Mouse (Mus musculus) spleen, postnatal 36 days (tissue): ENCODE data around the gene Mab21l1.

Experiments used
- DNase-seq, 2 experiments: peaks; one replicate each; pipeline ENCODE4 v3.0.0; 2022; ENCODE audit warnings: low spot score in 2 of 2, mixed read lengths in 1 of 2

Gene Mab21l1

GRCm38 (mm10) chr3:55778764-55779730 lies 3.3 kb upstream of the Mab21l1 start:
- no peak for DNase-seq

GRCm38 (mm10) chr3:55780120-55781070 lies 1.9 kb upstream of the Mab21l1 start:
- DNase-seq, result no peak

- no peak for DNase-seq
Observed at GRCm38 (mm10) chr3:55781429-55782055, 768 bp upstream of the Mab21l1 start.

- DNase-seq, result no peak
Observed at GRCm38 (mm10) chr3:55782771-55783170, 461 bp downstream of the Mab21l1 start.

- DNase-seq, result no peak
Observed at GRCm38 (mm10) chr3:55783171-55784081, 1.1 kb downstream of the Mab21l1 start.

- DNase-seq, result no peak
Observed at GRCm38 (mm10) chr3:55784101-55784500, 1.8 kb downstream of the Mab21l1 start.

- no peak for DNase-seq
Observed at GRCm38 (mm10) chr3:55785266-55785980, 3.1 kb downstream of the Mab21l1 start.

GRCm38 (mm10) chr3:55785981-55786725 lies 3.8 kb downstream of the Mab21l1 start:
- DNase-seq, result no peak

- no peak for DNase-seq
Observed at GRCm38 (mm10) chr3:55786835-55787486, 4.7 kb downstream of the Mab21l1 start.

- no peak for DNase-seq
Observed at GRCm38 (mm10) chr3:55787487-55788213, 5.3 kb downstream of the Mab21l1 start.

- DNase-seq, result no peak
Observed at GRCm38 (mm10) chr3:55788214-55788586, 5.9 kb downstream of the Mab21l1 start.

- DNase-seq, result no peak
Observed at GRCm38 (mm10) chr3:55788621-55789201, 6.4 kb downstream of the Mab21l1 start.

GRCm38 (mm10) chr3:55789856-55790255 lies 7.5 kb downstream of the Mab21l1 start:
- DNase-seq, result no peak

GRCm38 (mm10) chr3:55790609-55791008 lies 8.3 kb downstream of the Mab21l1 start:
- no peak for DNase-seq

- DNase-seq, result no peak
Observed at GRCm38 (mm10) chr3:55792251-55792650, 9.9 kb downstream of the Mab21l1 start.

GRCm38 (mm10) chr3:55793842-55794575 lies 11.7 kb downstream of the Mab21l1 start:
- peak in 1 of 2 experiments; percentile 3 for DNase-seq

- DNase-seq, result no peak
Observed at GRCm38 (mm10) chr3:55794768-55795167, 12.5 kb downstream of the Mab21l1 start.
